8 mouse cellular contexts compared by ENCODE assay signal in the genomic region with DNA sequence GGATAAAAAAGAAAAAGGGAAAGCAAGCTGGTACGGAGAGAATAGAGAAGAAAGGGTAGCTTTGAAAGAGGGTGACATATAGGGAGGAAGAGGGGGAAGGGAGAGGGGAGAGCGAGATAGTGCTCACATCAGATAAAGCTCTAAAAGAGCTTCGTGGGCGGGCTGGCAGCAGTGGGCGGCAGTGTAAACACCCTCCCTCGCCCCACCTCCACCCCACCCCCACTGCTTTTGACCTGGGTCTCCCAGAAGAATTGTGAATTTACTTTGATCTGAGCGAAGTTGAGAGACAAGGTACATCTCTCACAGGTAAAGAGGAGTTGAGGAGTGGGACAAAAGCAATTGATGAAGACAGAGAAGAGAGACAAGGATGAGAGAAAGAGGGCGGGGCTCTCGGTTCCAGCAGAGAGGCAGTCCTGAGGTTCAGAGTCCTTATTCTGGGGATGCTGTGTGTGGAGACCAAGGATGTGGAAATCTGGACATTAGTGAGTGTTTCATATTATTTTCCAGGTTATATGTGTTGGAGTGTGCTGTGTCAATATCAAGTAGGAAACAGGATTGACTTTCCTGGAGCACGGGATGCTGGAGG. TPM values are rescaled to one million over a fixed set of nuclear protein-coding genes. Genes with fewer than 3 reads are reported as not detected.
A peak's percentile ranks its signal among the peaks of the same experiment; 100 is the strongest.
DNase-seq lines count a peak whose midpoint lies in the region; ATAC-seq lines count a peak whose summit lies in the region.

A gene (plus strand): TSS at position 508 of the 586 bp plus-strand sequence.

- peak within 1 kb of the TSS; percentile 48 for H3K4me2 ChIP-seq in hindbrain, embryonic 13.5 days

- H3K36me3 ChIP-seq in hindbrain, embryonic 13.5 days = peaks cover 22% of the 10 kb centered on the region

- no peak within 1 kb of the TSS; the same call in 1 of the 2 replicates for H3K27ac ChIP-seq in hindbrain, embryonic 13.5 days

- peak within 1 kb of the TSS; percentile 40; the same call in 1 of the 2 replicates for H3K9ac ChIP-seq in hindbrain, embryonic 13.5 days

- ATAC-seq in hindbrain, embryonic 13.5 days (ENCODE audit: low FRiP score) = peak; percentile 60
- ATAC-seq in megakaryocyte-erythroid progenitor cell, adult 5-6 weeks (replicated peaks; ENCODE audit: low FRiP score, low TSS enrichment, poor library complexity, severe bottlenecking) = peak; percentile 31; the same call in 1 of the 2 replicates

- H3K9me3 ChIP-seq in hindbrain, embryonic 13.5 days = no peaks in the 10 kb centered on the region

- WGBS in hindbrain, embryonic 13.5 days = 9% methylated on average over 10 of the region's 10 CpGs

- H3K27me3 ChIP-seq in hindbrain, embryonic 13.5 days = no peaks in the 10 kb centered on the region

- DNase-seq in cerebellum, adult 9-11 months = peak; percentile 5
- no peak for DNase-seq in cerebellum, postnatal 25 days
- peak; percentile 14 for DNase-seq in MN1 (ENCODE audit: low spot score)
- DNase-seq in layer of hippocampus, postnatal 14 days (ENCODE audit: low spot score in 2 of 2) = no peak
- no peak for DNase-seq in kidney, postnatal 36 days
- no peak for DNase-seq in spleen, adult 18-20 months

- H3K4me1 ChIP-seq in hindbrain, embryonic 13.5 days (replicated peaks) = peaks cover 17% of the 10 kb centered on the region

- peak within 1 kb of the TSS; percentile 21 for H3K4me3 ChIP-seq in hindbrain, embryonic 13.5 days

RNA-seq across cellular contexts. Expression of the gene that starts here (rescaled TPM):
- polyA plus RNA-seq in hindbrain, embryonic 13.5 days (2015; fragmentation: Nextera tagmentation; extraction: Ambion mirVana) = 1.9 and 2.1 TPM in 2 replicates
- 18.1 and 20.7 TPM in 2 replicates for total RNA-seq in megakaryocyte-erythroid progenitor cell, adult 5-6 weeks (2014; fragmentation: Nextera tagmentation)
- total RNA-seq in megakaryocyte-erythroid progenitor cell, adult 5-6 weeks (2017) = 17.9 and 23.6 TPM in 2 replicates
- total RNA-seq in layer of hippocampus, postnatal 14 days (2021) = 1 to 10 TPM; 2.9 to 4.0 TPM

Comparison
In these comparisons a context has a peak if more than half of its experiments do, and no peak if none do; other contexts are left out.
1. DNase-seq: peak in cerebellum, adult 9-11 months (single experiment) and MN1 (single experiment); none in cerebellum, postnatal 25 days (0 of 2), layer of hippocampus, postnatal 14 days (0 of 2), kidney, postnatal 36 days (0 of 2) and spleen, adult 18-20 months (0 of 2).